Mouse (Mus musculus) C2C12 (cell line): Measurements from ENCODE around the gene Il21r.

Source experiments
- CTCF ChIP-seq: IDR thresholded peaks from one replicate; pipeline ENCODE4 v1.5.1; 2011; ENCODE audit not compliant: control insufficient read depth, insufficient read depth, insufficient read length
- MAX ChIP-seq: IDR thresholded peaks from one replicate; pipeline ENCODE4 v1.6.1; 2011; ENCODE audit warnings: mild to moderate bottlenecking, control low read depth
- MYOD1 ChIP-seq: IDR thresholded peaks from one replicate; pipeline ENCODE4 v1.6.1; 2011; ENCODE audit warnings: low read depth; ENCODE audit not compliant: control insufficient read depth, insufficient read length
- MYOG ChIP-seq: IDR thresholded peaks from one replicate; pipeline ENCODE4 v1.6.1; 2011; ENCODE audit not compliant: control insufficient read depth, insufficient read length; ENCODE audit errors: extremely low read depth
- USF1 ChIP-seq: IDR thresholded peaks from one replicate; pipeline ENCODE4 v1.6.1; 2011; ENCODE audit warnings: low read depth, mild to moderate bottlenecking, control low read depth, moderate library complexity

- TF ChIP-seq MYOD1 = no peak
- TF ChIP-seq CTCF = no peak
- TF ChIP-seq USF1 = no peak
- no peak for TF ChIP-seq MYOG
- no peak for TF ChIP-seq MAX
Observed at GRCm38 (mm10) chr7:125637220-125638140, 34.3 kb downstream of the Il21r start.
